In genomic region chr2:118701161-118701560, GRCm38 (mm10) we compare ENCODE assay signal across 14 mouse cellular contexts. TPM values are rescaled to one million over a fixed set of nuclear protein-coding genes. Genes with fewer than 3 reads are reported as not detected.
DNase-seq lines count a peak whose midpoint lies in the region; ATAC-seq and TF ChIP-seq lines count a peak whose summit lies in the region.
"Had no signal": no experiment of that assay in that cellular context is flagged by ENCODE, and none has a peak within 500 bp of the region (broad histone marks: within the 10 kb centered on the region; RNA-seq: fewer than 3 reads in every experiment).

No protein-coding gene starts in this region.

- no peaks in the 10 kb centered on the region for H3K79me2 ChIP-seq in heart, adult 2 months (replicated peaks; ENCODE audit: control insufficient read depth, insufficient read depth, low read length)

- H3K9ac ChIP-seq in heart, embryonic 13.5 days = peak overlapping the region; percentile 70; the same call in 1 of the 2 replicates
- no peak overlapping the region for H3K9ac ChIP-seq in heart, adult 2 months (ENCODE audit: low read depth, low read length)
- no peak overlapping the region for H3K9ac ChIP-seq in midbrain, embryonic 16.5 days (ENCODE audit: low read depth, low read length)
- H3K9ac ChIP-seq in limb, embryonic 12.5 days (replicated peaks) = no peak overlapping the region
- H3K9ac ChIP-seq in neural tube, embryonic 15.5 days (replicated peaks) = no peak overlapping the region

- peaks cover 82% of the 10 kb centered on the region for H3K27me3 ChIP-seq in heart, embryonic 13.5 days (replicated peaks)
- peaks cover 14% of the 10 kb centered on the region for H3K27me3 ChIP-seq in heart, adult 2 months (ENCODE audit: control insufficient read depth, insufficient read depth, low read length)
- peaks cover 99% of the 10 kb centered on the region for H3K27me3 ChIP-seq in midbrain, embryonic 10.5 days (ENCODE audit: low read depth, poor library complexity, severe bottlenecking)
- H3K27me3 ChIP-seq in midbrain, embryonic 16.5 days (ENCODE audit: control insufficient read depth, insufficient read depth, low read depth, low read length) = peaks cover 80% of the 10 kb centered on the region
- peaks cover 96% of the 10 kb centered on the region for H3K27me3 ChIP-seq in limb, embryonic 12.5 days
- H3K27me3 ChIP-seq in neural tube, embryonic 15.5 days (replicated peaks) = peaks cover 91% of the 10 kb centered on the region

- H3K4me2 ChIP-seq in heart, embryonic 13.5 days = peak overlapping the region; percentile 65
- H3K4me2 ChIP-seq in midbrain, embryonic 16.5 days (ENCODE audit: low read length) = no peak overlapping the region
- H3K4me2 ChIP-seq in limb, embryonic 12.5 days = peak overlapping the region; percentile 55; the same call in 1 of the 2 replicates
- peak overlapping the region; percentile 51 for H3K4me2 ChIP-seq in neural tube, embryonic 15.5 days

- no peaks in the 10 kb centered on the region for H3K36me3 ChIP-seq in heart, embryonic 13.5 days
- H3K36me3 ChIP-seq in heart, adult 2 months (ENCODE audit: control insufficient read depth, insufficient read depth, low read length) = no peaks in the 10 kb centered on the region
- no peaks in the 10 kb centered on the region for H3K36me3 ChIP-seq in midbrain, embryonic 10.5 days
- no peaks in the 10 kb centered on the region for H3K36me3 ChIP-seq in midbrain, embryonic 16.5 days (ENCODE audit: control insufficient read depth, insufficient read depth, low read length)
- no peaks in the 10 kb centered on the region for H3K36me3 ChIP-seq in limb, embryonic 12.5 days
- peaks cover 7% of the 10 kb centered on the region; the same call in 1 of the 2 replicates for H3K36me3 ChIP-seq in neural tube, embryonic 15.5 days
- H3K36me3 ChIP-seq: liver, embryonic 13.5 days had no signal

- no peak overlapping the region for H3K4me3 ChIP-seq in heart, embryonic 13.5 days
- H3K4me3 ChIP-seq in heart, adult 2 months = no peak overlapping the region
- H3K4me3 ChIP-seq in midbrain, embryonic 10.5 days = peak overlapping the region; percentile 39; the same call in 1 of the 2 replicates
- H3K4me3 ChIP-seq in midbrain, embryonic 16.5 days (ENCODE audit: low read depth, low read length) = no peak overlapping the region
- peak overlapping the region; percentile 24; the same call in 1 of the 2 replicates for H3K4me3 ChIP-seq in limb, embryonic 12.5 days (replicated peaks)
- H3K4me3 ChIP-seq in neural tube, embryonic 15.5 days (replicated peaks) = 0 out of 2 replicates have a peak overlapping the region, but pooled peaks have one; percentile 2

- H3K9me3 ChIP-seq in heart, embryonic 13.5 days = no peaks in the 10 kb centered on the region
- no peaks in the 10 kb centered on the region for H3K9me3 ChIP-seq in midbrain, embryonic 10.5 days (replicated peaks)
- no peaks in the 10 kb centered on the region for H3K9me3 ChIP-seq in midbrain, embryonic 16.5 days (replicated peaks; ENCODE audit: control insufficient read depth, low read length, poor library complexity, severe bottlenecking)
- no peaks in the 10 kb centered on the region for H3K9me3 ChIP-seq in limb, embryonic 12.5 days
- no peaks in the 10 kb centered on the region for H3K9me3 ChIP-seq in neural tube, embryonic 15.5 days (replicated peaks)
- H3K9me3 ChIP-seq: liver, embryonic 13.5 days had no signal

- no peak for ATAC-seq in heart, embryonic 13.5 days (ENCODE audit: extremely low read depth, insufficient number of reproducible peaks, low FRiP score, low TSS enrichment)
- ATAC-seq in midbrain, embryonic 16.5 days = no peak
- ATAC-seq in limb, embryonic 12.5 days (ENCODE audit: insufficient number of reproducible peaks, insufficient read depth, low FRiP score, low TSS enrichment, low read depth) = no peak
- ATAC-seq in neural tube, embryonic 15.5 days (ENCODE audit: low FRiP score) = no peak

- TF ChIP-seq EP300 in heart, adult 2 months (IDR thresholded peaks at IDR 0.05; ENCODE audit: insufficient read depth, low read depth, low read length) = no peak

- intact Hi-C loops in heart, adult 2 months (cut with DNase I) = loop anchor here (5.0 kb wide), 1 partner anchor 46 kb away; the partner anchor contains the start of gene Inafm2

- no peak for DNase-seq in heart, adult 2 months
- no peak for DNase-seq in midbrain, embryonic 10.5 days (ENCODE audit: low spot score)
- no peak for DNase-seq in urinary bladder, postnatal 25 days (ENCODE audit: low spot score)
- DNase-seq: adrenal gland, postnatal 10 days; cerebellum, adult 9-11 months; gastrocnemius, postnatal 36 days; kidney, postnatal 10 days; liver, embryonic 13.5 days; lung, postnatal 10 days; thymus, adult 2 months had no signal

- H3K4me1 ChIP-seq in heart, embryonic 13.5 days = peaks cover 77% of the 10 kb centered on the region
- H3K4me1 ChIP-seq in heart, adult 2 months (ENCODE audit: control insufficient read depth, insufficient read depth, low read length) = peaks cover 6% of the 10 kb centered on the region
- H3K4me1 ChIP-seq in midbrain, embryonic 10.5 days = peaks cover 40% of the 10 kb centered on the region
- H3K4me1 ChIP-seq in midbrain, embryonic 16.5 days (ENCODE audit: control insufficient read depth, insufficient read depth, low read length) = peaks cover 30% of the 10 kb centered on the region
- peaks cover 37% of the 10 kb centered on the region for H3K4me1 ChIP-seq in limb, embryonic 12.5 days (replicated peaks)
- H3K4me1 ChIP-seq in neural tube, embryonic 15.5 days = peaks cover 53% of the 10 kb centered on the region

- TF ChIP-seq CTCF in heart, adult 2 months (IDR thresholded peaks at IDR 0.05) = no peak

- no peak for TF ChIP-seq POLR2A in heart, adult 2 months (IDR thresholded peaks at IDR 0.05; ENCODE audit: insufficient read depth, low read depth, low read length)

- 12% methylated on average over 5 of the region's 5 CpGs for WGBS in heart, embryonic 13.5 days
- WGBS in heart, adult 2 months = 60% methylated on average over 5 of the region's 5 CpGs
- WGBS in midbrain, embryonic 10.5 days = 3% methylated on average over 5 of the region's 5 CpGs
- WGBS in midbrain, embryonic 16.5 days = 8% methylated on average over 5 of the region's 5 CpGs
- WGBS in limb, embryonic 12.5 days = 3% methylated on average over 5 of the region's 5 CpGs
- 9% methylated on average over 5 of the region's 5 CpGs for WGBS in neural tube, embryonic 15.5 days

- H3K27ac ChIP-seq in heart, embryonic 13.5 days (replicated peaks) = no peak overlapping the region
- H3K27ac ChIP-seq in heart, adult 2 months = no peak overlapping the region
- H3K27ac ChIP-seq in midbrain, embryonic 10.5 days (replicated peaks) = no peak overlapping the region
- no peak overlapping the region for H3K27ac ChIP-seq in midbrain, embryonic 16.5 days (ENCODE audit: low read length)
- no peak overlapping the region for H3K27ac ChIP-seq in limb, embryonic 12.5 days
- no peak overlapping the region for H3K27ac ChIP-seq in neural tube, embryonic 15.5 days (replicated peaks)
- H3K27ac ChIP-seq: liver, embryonic 13.5 days had no signal

RNA-seq across cellular contexts. Expression of gene Ankrd63, which starts 2.6 kb away (rescaled TPM):
- polyA plus RNA-seq in heart, embryonic 13.5 days (2015; fragmentation: Nextera tagmentation; extraction: Ambion mirVana) = 0.67 and 0.73 TPM in 2 replicates
- total RNA-seq in heart, adult 2 months (2021) = 1 to 10 TPM; 1.3 to 2.5 TPM
- polyA plus RNA-seq in heart, adult 2 months (2012; rRNA removed) = 1.1 and 3.5 TPM in 2 replicates
- polyA plus RNA-seq in midbrain, embryonic 10.5 days (2016; fragmentation: Nextera tagmentation; extraction: Ambion mirVana) = not detected in 2 replicates
- not detected in 2 replicates for polyA plus RNA-seq in midbrain, embryonic 16.5 days (2015; fragmentation: Nextera tagmentation; extraction: Ambion mirVana)
- not detected in 2 replicates for polyA plus RNA-seq in limb, embryonic 12.5 days (2016; fragmentation: Nextera tagmentation; extraction: Ambion mirVana)
- not detected in 2 replicates for polyA plus RNA-seq in neural tube, embryonic 15.5 days (2015; fragmentation: Nextera tagmentation; extraction: Ambion mirVana)
- total RNA-seq: gastrocnemius, postnatal 36 days had no signal
- polyA plus RNA-seq: liver, embryonic 13.5 days had no signal

RNA-seq across cellular contexts. Expression of gene Plcb2, which starts 27.1 kb away (rescaled TPM):
- 0.94 and 1.6 TPM in 2 replicates for polyA plus RNA-seq in heart, embryonic 13.5 days (2015; fragmentation: Nextera tagmentation; extraction: Ambion mirVana)
- 1 to 10 TPM; 2.5 to 2.6 TPM for total RNA-seq in heart, adult 2 months (2021)
- polyA plus RNA-seq in heart, adult 2 months (2012; rRNA removed) = 2.4 and 2.7 TPM in 2 replicates
- polyA plus RNA-seq in midbrain, embryonic 10.5 days (2016; fragmentation: Nextera tagmentation; extraction: Ambion mirVana) = 0.09 and 0.34 TPM in 2 replicates
- polyA plus RNA-seq in midbrain, embryonic 16.5 days (2015; fragmentation: Nextera tagmentation; extraction: Ambion mirVana) = 0.44 and 0.50 TPM in 2 replicates
- polyA plus RNA-seq in limb, embryonic 12.5 days (2016; fragmentation: Nextera tagmentation; extraction: Ambion mirVana) = 0.26 and 0.44 TPM in 2 replicates
- polyA plus RNA-seq in neural tube, embryonic 15.5 days (2015; fragmentation: Nextera tagmentation; extraction: Ambion mirVana) = 1.0 and 2.2 TPM in 2 replicates

RNA-seq across cellular contexts. Expression of gene Pak6, which starts 38.1 kb away (rescaled TPM):
- polyA plus RNA-seq in heart, embryonic 13.5 days (2015; fragmentation: Nextera tagmentation; extraction: Ambion mirVana) = 7.4 and 7.5 TPM in 2 replicates
- total RNA-seq in heart, adult 2 months (2021) = 1 to 10 TPM; 6.1 to 8.1 TPM
- 11.1 and 12.7 TPM in 2 replicates for polyA plus RNA-seq in heart, adult 2 months (2012; rRNA removed)
- 0.26 and 0.99 TPM in 2 replicates for polyA plus RNA-seq in midbrain, embryonic 10.5 days (2016; fragmentation: Nextera tagmentation; extraction: Ambion mirVana)
- 62.7 and 65.5 TPM in 2 replicates for polyA plus RNA-seq in midbrain, embryonic 16.5 days (2015; fragmentation: Nextera tagmentation; extraction: Ambion mirVana)
- 0.71 and 1.0 TPM in 2 replicates for polyA plus RNA-seq in limb, embryonic 12.5 days (2016; fragmentation: Nextera tagmentation; extraction: Ambion mirVana)
- 40.2 and 42.4 TPM in 2 replicates for polyA plus RNA-seq in neural tube, embryonic 15.5 days (2015; fragmentation: Nextera tagmentation; extraction: Ambion mirVana)

RNA-seq across cellular contexts. Expression of gene Inafm2, which starts 44.4 kb away (rescaled TPM):
- 36.2 and 38.3 TPM in 2 replicates for polyA plus RNA-seq in heart, embryonic 13.5 days (2015; fragmentation: Nextera tagmentation; extraction: Ambion mirVana)
- 10 to 100 TPM; 31.8 to 34.9 TPM for total RNA-seq in heart, adult 2 months (2021)
- 8.8 and 16.3 TPM in 2 replicates for polyA plus RNA-seq in heart, adult 2 months (2012; rRNA removed)
- 24.2 and 24.6 TPM in 2 replicates for polyA plus RNA-seq in midbrain, embryonic 10.5 days (2016; fragmentation: Nextera tagmentation; extraction: Ambion mirVana)
- 17.9 and 18.9 TPM in 2 replicates for polyA plus RNA-seq in midbrain, embryonic 16.5 days (2015; fragmentation: Nextera tagmentation; extraction: Ambion mirVana)
- 20.6 and 21.3 TPM in 2 replicates for polyA plus RNA-seq in limb, embryonic 12.5 days (2016; fragmentation: Nextera tagmentation; extraction: Ambion mirVana)
- polyA plus RNA-seq in neural tube, embryonic 15.5 days (2015; fragmentation: Nextera tagmentation; extraction: Ambion mirVana) = 22.0 and 23.5 TPM in 2 replicates

Comparison
In these comparisons a context has a peak if more than half of its experiments do, and no peak if none do; other contexts are left out.
1. H3K4me3 ChIP-seq: peak in midbrain, embryonic 10.5 days (single experiment), limb, embryonic 12.5 days (single experiment) and neural tube, embryonic 15.5 days (single experiment); none in heart, embryonic 13.5 days (single experiment), heart, adult 2 months (single experiment) and midbrain, embryonic 16.5 days (single experiment).